Mouse (Mus musculus) A20 (cell line): ENCODE measurements around the gene Unkl.

Experiments
- DNase-seq: peaks from one replicate; pipeline ENCODE4 v3.0.0-alpha.2; 2011; ENCODE audit warnings: low read depth, low spot score

Unkl gene

GRCm38 (mm10) chr17:25255110-25255509, 66.9 kb downstream of the Unkl start:
- DNase-seq, result no peak

- DNase-seq, result no peak
Measured at GRCm38 (mm10) chr17:25256140-25256754, 68.0 kb downstream of the Unkl start, which contains the start of gene Baiap3. Gene Baiap3, minus strand, starts transcription at chr17:25256364.

- DNase-seq, result peak; percentile 65
Measured at GRCm38 (mm10) chr17:25257804-25258261, 69.6 kb downstream of the Unkl start.

- no peak for DNase-seq
Measured at GRCm38 (mm10) chr17:25264453-25264852, 76.3 kb downstream of the Unkl start.

GRCm38 (mm10) chr17:25270795-25271335, 82.7 kb downstream of the Unkl start:
- DNase-seq, result peak; percentile 30

- DNase-seq, result peak; percentile 59
Measured at GRCm38 (mm10) chr17:25272326-25272725, 84.1 kb downstream of the Unkl start.

GRCm38 (mm10) chr17:25272951-25273705, 84.9 kb downstream of the Unkl start:
- peak; percentile 99 for DNase-seq

- peak; percentile 100 for DNase-seq
Measured at GRCm38 (mm10) chr17:25273706-25274501, 85.7 kb downstream of the Unkl start.

GRCm38 (mm10) chr17:25274571-25275346, 86.6 kb downstream of the Unkl start, which contains the start of gene Ube2i:
Gene Ube2i, minus strand, starts transcription at chr17:25274622.
- peak; percentile 44 for DNase-seq

- no peak for DNase-seq
Measured at GRCm38 (mm10) chr17:25275833-25276232, 87.6 kb downstream of the Unkl start.

GRCm38 (mm10) chr17:25282133-25282532, 93.9 kb downstream of the Unkl start:
- DNase-seq, result peak; percentile 92
